Mouse (Mus musculus): Measurements from ENCODE around the gene Abi2. TPM values are rescaled to one million over a fixed set of nuclear protein-coding genes. Genes with fewer than 3 reads are reported as not detected.

Abi2 gene
- total RNA-seq, 2 experiments from 2014 or later, result 446 to 466 TPM

GRCm38 (mm10) chr1:60481561-60481960 lies 72.1 kb downstream of the Abi2 start:
- intact Hi-C loops (cut with DNase I), result no loop called here
- no peak for DNase-seq (ENCODE audit: low spot score in 2 of 2)

GRCm38 (mm10) chr1:60482881-60483280 lies 73.5 kb downstream of the Abi2 start:
- no peak for DNase-seq (ENCODE audit: low spot score in 2 of 2)
- intact Hi-C loops (cut with DNase I), result no loop called here

GRCm38 (mm10) chr1:60485649-60486048 lies 76.2 kb downstream of the Abi2 start:
- no peak for DNase-seq (ENCODE audit: low spot score in 2 of 2)
- intact Hi-C loops (cut with DNase I), result no loop called here

GRCm38 (mm10) chr1:60488635-60489034 lies 79.2 kb downstream of the Abi2 start:
- intact Hi-C loops (cut with DNase I), result no loop called here

GRCm38 (mm10) chr1:60489660-60490059 lies 80.2 kb downstream of the Abi2 start:
- DNase-seq (ENCODE audit: low spot score in 2 of 2), result no peak
- intact Hi-C loops (cut with DNase I), result no loop called here

More at GRCm38 (mm10) chr1:60488635-60489034, 79.2 kb downstream of the Abi2 start:
- DNase-seq (ENCODE audit: low spot score in 2 of 2), result peak in 1 of 2 experiments; percentile 50

GRCm38 (mm10) chr1:60490510-60490909 lies 81.1 kb downstream of the Abi2 start:
- DNase-seq (ENCODE audit: low spot score in 2 of 2), result no peak
- intact Hi-C loops (cut with DNase I), result no loop called here

- intact Hi-C loops (cut with DNase I), result no loop called here
- DNase-seq (ENCODE audit: low spot score in 2 of 2), result no peak
These were observed 83.0 kb downstream of the Abi2 start for GRCm38 (mm10) chr1:60492404-60492803.

- intact Hi-C loops (cut with DNase I), result no loop called here
- DNase-seq (ENCODE audit: low spot score in 2 of 2), result no peak
These were observed 84.0 kb downstream of the Abi2 start for GRCm38 (mm10) chr1:60493421-60493820.

- intact Hi-C loops (cut with DNase I), result no loop called here
- no peak for DNase-seq (ENCODE audit: low spot score in 2 of 2)
These were observed 94.0 kb downstream of the Abi2 start for GRCm38 (mm10) chr1:60503456-60503855.

GRCm38 (mm10) chr1:60510584-60510983 lies 101.2 kb downstream of the Abi2 start:
- no peak for DNase-seq (ENCODE audit: low spot score in 2 of 2)
- intact Hi-C loops (cut with DNase I), result no loop called here

- intact Hi-C loops (cut with DNase I), result no loop called here
- DNase-seq (ENCODE audit: low spot score in 2 of 2), result no peak
These were observed 120.7 kb downstream of the Abi2 start for GRCm38 (mm10) chr1:60530107-60530506.

- no peak for DNase-seq (ENCODE audit: low spot score in 2 of 2)
- intact Hi-C loops (cut with DNase I), result no loop called here
These were observed 121.2 kb downstream of the Abi2 start for GRCm38 (mm10) chr1:60530636-60531035.

Other genes starting within 250 kb of the Abi2 start
- gene Nbeal1, start 229.0 kb upstream of the Abi2 start, total RNA-seq (2021), result 10 to 100 TPM; 17.2 to 18.1 TPM
- 10 to 100 TPM in 1 of 2 experiments, 1 to 10 TPM in 1; 8.2 to 12.2 TPM for gene Cyp20a1, start 66.3 kb upstream of the Abi2 start, total RNA-seq (2021)
- 100 to 1,000 TPM in 1 of 2 experiments, 10 to 100 TPM in 1; 86.8 to 102 TPM for gene Raph1, start 157.5 kb downstream of the Abi2 start, total RNA-seq (2021)

Measured in left cerebral cortex, postnatal 14 days (tissue).